Mouse (Mus musculus) heart, adult 10 weeks (tissue): ENCODE results near the gene Fam71b. TPM values are rescaled to one million over a fixed set of nuclear protein-coding genes. Genes with fewer than 3 reads are reported as not detected.

Experiments
- polyA plus RNA-seq: library from polyadenylated mRNA; stranded (reverse); fragments of 350-450 nt; fragmentation: Illumina TruSeq; extraction: RNeasy Lipid Tissue Mini Kit (QIAGEN cat#74804); gene quantifications from one replicate; pipeline ENCODE4 v1.2.3, GENCODE M21; 2014; ENCODE audit warnings: low read depth, low replicate concordance

Fam71b gene
- polyA plus RNA-seq, result not detected

GRCm38 (mm10) chr11:46396167-46396859 is at the start of gene Fam71b:
TSS of gene Fam71b (plus strand) at chr11:46396559.

GRCm38 (mm10) chr11:46389336-46390117 is 6.8 kb upstream of the Fam71b start, which contains the start of gene Itk:
TSS of gene Itk (minus strand) at chr11:46389515.

GRCm38 (mm10) chr11:46436760-46437458 is 40.5 kb downstream of the Fam71b start, which contains the start of gene Med7:
TSS of gene Med7 (plus strand) at chr11:46436925.

GRCm38 (mm10) chr11:46454453-46455045 is 58.2 kb downstream of the Fam71b start, which contains the start of gene Havcr2:
TSS of gene Havcr2 (plus strand) at chr11:46454935.

Other genes starting within 250 kb of the Fam71b start
- not detected for gene Nipal4, start 230.1 kb upstream of the Fam71b start, polyA plus RNA-seq
- not detected for gene Fndc9, start 161.0 kb upstream of the Fam71b start, polyA plus RNA-seq
- gene Cyfip2, start 83.7 kb upstream of the Fam71b start, polyA plus RNA-seq, result 76.0 TPM
- 0.10 TPM for gene Itk, start 7.0 kb upstream of the Fam71b start, polyA plus RNA-seq
- gene Med7, start 40.4 kb downstream of the Fam71b start, polyA plus RNA-seq, result 27.4 TPM
- not detected for gene Havcr2, start 58.4 kb downstream of the Fam71b start, polyA plus RNA-seq
- not detected for gene Gm12169, start 127.7 kb downstream of the Fam71b start, polyA plus RNA-seq
- gene BC053393, start 175.0 kb downstream of the Fam71b start, polyA plus RNA-seq, result not detected
- not detected for gene Dppa1, start 232.7 kb downstream of the Fam71b start, polyA plus RNA-seq